Mouse (Mus musculus) left cerebral cortex, adult 9 months (tissue): ENCODE results near the gene Epha4.
A peak's percentile ranks its signal among the peaks of the same experiment; 100 is the strongest.

Experiments
- DNase-seq, 2 experiments: peaks; one replicate each; pipeline ENCODE4 v3.0.0; 2022; ENCODE audit warnings: low spot score in 2 of 2

Epha4 gene

GRCm38 (mm10) chr1:77484766-77485596 is 29.9 kb downstream of the Epha4 start:
- DNase-seq = no peak

GRCm38 (mm10) chr1:77475808-77476413 is 39.0 kb downstream of the Epha4 start:
- no peak for DNase-seq

GRCm38 (mm10) chr1:77473446-77474376 is 41.2 kb downstream of the Epha4 start:
- no peak for DNase-seq

- no peak for DNase-seq
Observed at GRCm38 (mm10) chr1:77472566-77472965, 42.3 kb downstream of the Epha4 start.

- DNase-seq = no peak
Observed at GRCm38 (mm10) chr1:77471447-77471846, 43.4 kb downstream of the Epha4 start.

- DNase-seq = no peak
Observed at GRCm38 (mm10) chr1:77471037-77471436, 43.9 kb downstream of the Epha4 start.

GRCm38 (mm10) chr1:77468717-77469314 is 46.1 kb downstream of the Epha4 start:
- DNase-seq = no peak

- DNase-seq = no peak
Observed at GRCm38 (mm10) chr1:77465524-77465923, 49.4 kb downstream of the Epha4 start.

- no peak for DNase-seq
Observed at GRCm38 (mm10) chr1:77464108-77464507, 50.8 kb downstream of the Epha4 start.

GRCm38 (mm10) chr1:77461877-77462615 is 52.8 kb downstream of the Epha4 start:
- DNase-seq = peak; percentile 39 to 66

- no peak for DNase-seq
Observed at GRCm38 (mm10) chr1:77460831-77461629, 53.9 kb downstream of the Epha4 start.

GRCm38 (mm10) chr1:77458751-77459385 is 56.0 kb downstream of the Epha4 start:
- DNase-seq = no peak

GRCm38 (mm10) chr1:77457446-77457800 is 57.5 kb downstream of the Epha4 start:
- DNase-seq = no peak

GRCm38 (mm10) chr1:77456695-77457445 is 58.0 kb downstream of the Epha4 start:
- no peak for DNase-seq

- no peak for DNase-seq
Observed at GRCm38 (mm10) chr1:77453811-77454210, 61.1 kb downstream of the Epha4 start.

GRCm38 (mm10) chr1:77452721-77453120 is 62.2 kb downstream of the Epha4 start:
- DNase-seq = no peak

- no peak for DNase-seq
Observed at GRCm38 (mm10) chr1:77451541-77451940, 63.3 kb downstream of the Epha4 start.

GRCm38 (mm10) chr1:77450201-77450600 is 64.7 kb downstream of the Epha4 start:
- DNase-seq = no peak

- no peak for DNase-seq
Observed at GRCm38 (mm10) chr1:77447061-77447614, 67.8 kb downstream of the Epha4 start.
